Mouse (Mus musculus): Measurements from ENCODE around the gene Sept3. TPM values are rescaled to one million over a fixed set of nuclear protein-coding genes. Genes with fewer than 3 reads are reported as not detected.

Gene Sept3
- polyA plus RNA-seq, 1 experiment from 2014 or later = 14.0 TPM

GRCm38 (mm10) chr15:82277591-82277990 is 2.9 kb downstream of the Sept3 start:
- Histone ChIP-seq H3K36me3 (0 out of 2 replicates have a peak, but pooled peaks cover 3% of the 10 kb centered on the region), H3K27ac (no peak overlapping the region), H3K4me1 (peaks cover 24% of the 10 kb centered on the region), H3K27me3 (ENCODE audit: insufficient read depth, poor library complexity, severe bottlenecking) (peaks cover 59% of the 10 kb centered on the region), H3K4me3 (no peak overlapping the region), H3K9me3 (no peaks in the 10 kb centered on the region)
- no peak for DNase-seq (ENCODE audit: low spot score)
- 59% methylated on average over 5 of the region's 5 CpGs for WGBS

GRCm38 (mm10) chr15:82280638-82281037 is 5.9 kb downstream of the Sept3 start:
- DNase-seq (ENCODE audit: low spot score) = no peak
- no peak overlapping the region for H3K27ac ChIP-seq
- H3K36me3 ChIP-seq = peaks cover 12% of the 10 kb centered on the region; the same call in 1 of the 2 replicates
- H3K27me3 ChIP-seq (ENCODE audit: insufficient read depth, poor library complexity, severe bottlenecking) = peaks cover 29% of the 10 kb centered on the region
- H3K4me3 ChIP-seq = no peak overlapping the region
- WGBS = 45% methylated on average over 4 of the region's 4 CpGs
- H3K4me1 ChIP-seq = peaks cover 9% of the 10 kb centered on the region
- no peaks in the 10 kb centered on the region for H3K9me3 ChIP-seq

GRCm38 (mm10) chr15:82286157-82286556 is 11.5 kb downstream of the Sept3 start:
- Histone ChIP-seq H3K4me1 (0 out of 2 replicates have a peak, but pooled peaks cover 7% of the 10 kb centered on the region), H3K27ac (no peak overlapping the region), H3K9me3 (no peaks in the 10 kb centered on the region), H3K4me3 (no peak overlapping the region), H3K27me3 (ENCODE audit: insufficient read depth, poor library complexity, severe bottlenecking) (no peaks in the 10 kb centered on the region), H3K36me3 (peaks cover 12% of the 10 kb centered on the region; the same call in 1 of the 2 replicates)
- DNase-seq (ENCODE audit: low spot score) = no peak
- WGBS = 50% methylated on average over 12 of the region's 12 CpGs

GRCm38 (mm10) chr15:82290252-82290651 is 15.6 kb downstream of the Sept3 start:
- H3K4me1 ChIP-seq = peaks cover 21% of the 10 kb centered on the region
- H3K27ac ChIP-seq = no peak overlapping the region
- H3K4me3 ChIP-seq = no peak overlapping the region
- H3K36me3 ChIP-seq = no peaks in the 10 kb centered on the region
- no peak for DNase-seq (ENCODE audit: low spot score)
- H3K27me3 ChIP-seq (ENCODE audit: insufficient read depth, poor library complexity, severe bottlenecking) = 0 out of 2 replicates have a peak, but pooled peaks cover 4% of the 10 kb centered on the region
- H3K9me3 ChIP-seq = no peaks in the 10 kb centered on the region
- 85% methylated on average over 7 of the region's 7 CpGs for WGBS

GRCm38 (mm10) chr15:82292851-82293250 is 18.2 kb downstream of the Sept3 start:
- Histone ChIP-seq H3K9me3 (no peaks in the 10 kb centered on the region), H3K27ac (no peak overlapping the region), H3K36me3 (no peaks in the 10 kb centered on the region), H3K27me3 (ENCODE audit: insufficient read depth, poor library complexity, severe bottlenecking) (0 out of 2 replicates have a peak, but pooled peaks cover 4% of the 10 kb centered on the region), H3K4me3 (peak overlapping the region; percentile 42), H3K4me1 (peaks cover 14% of the 10 kb centered on the region)
- no peak for DNase-seq (ENCODE audit: low spot score)
- WGBS = 15% methylated on average over 5 of the region's 5 CpGs

GRCm38 (mm10) chr15:82293271-82293711 is 18.6 kb downstream of the Sept3 start:
- 12% methylated on average over 7 of the region's 7 CpGs for WGBS
- Histone ChIP-seq H3K27ac (no peak overlapping the region), H3K4me1 (peaks cover 14% of the 10 kb centered on the region), H3K9me3 (no peaks in the 10 kb centered on the region), H3K4me3 (peak overlapping the region; percentile 42), H3K27me3 (ENCODE audit: insufficient read depth, poor library complexity, severe bottlenecking) (0 out of 2 replicates have a peak, but pooled peaks cover 4% of the 10 kb centered on the region), H3K36me3 (no peaks in the 10 kb centered on the region)
- DNase-seq (ENCODE audit: low spot score) = no peak

GRCm38 (mm10) chr15:82294059-82294458 is 19.4 kb downstream of the Sept3 start:
- no peak for DNase-seq (ENCODE audit: low spot score)
- Histone ChIP-seq H3K4me3 (no peak overlapping the region), H3K27me3 (ENCODE audit: insufficient read depth, poor library complexity, severe bottlenecking) (peaks cover 9% of the 10 kb centered on the region), H3K27ac (no peak overlapping the region), H3K9me3 (peaks cover 3% of the 10 kb centered on the region; the same call in 1 of the 2 replicates), H3K4me1 (peaks cover 19% of the 10 kb centered on the region), H3K36me3 (no peaks in the 10 kb centered on the region)
- 51% methylated on average over 8 of the region's 8 CpGs for WGBS

GRCm38 (mm10) chr15:82298764-82299561 is 24.3 kb downstream of the Sept3 start, which contains the start of gene Wbp2nl:
Wbp2nl (plus strand) TSS chr15:82298954.
- H3K9me3 ChIP-seq = peaks cover 3% of the 10 kb centered on the region; the same call in 1 of the 2 replicates
- peaks cover 9% of the 10 kb centered on the region for H3K4me1 ChIP-seq
- peaks cover 12% of the 10 kb centered on the region for H3K27me3 ChIP-seq (ENCODE audit: insufficient read depth, poor library complexity, severe bottlenecking)
- H3K27ac ChIP-seq = 0 out of 2 replicates have a peak within 1 kb of the TSS, but pooled peaks have one; percentile 24
- no peaks in the 10 kb centered on the region for H3K36me3 ChIP-seq
- H3K4me3 ChIP-seq = peak within 1 kb of the TSS; percentile 38
- WGBS = 48% methylated on average over 39 of the region's 39 CpGs
- no peak for DNase-seq (ENCODE audit: low spot score)

GRCm38 (mm10) chr15:82307107-82307506 is 32.4 kb downstream of the Sept3 start:
- WGBS = 70% methylated on average over 3 of the region's 3 CpGs
- Histone ChIP-seq H3K27ac (no peak overlapping the region), H3K4me3 (no peak overlapping the region), H3K27me3 (ENCODE audit: insufficient read depth, poor library complexity, severe bottlenecking) (no peaks in the 10 kb centered on the region), H3K36me3 (no peaks in the 10 kb centered on the region), H3K9me3 (no peaks in the 10 kb centered on the region), H3K4me1 (no peaks in the 10 kb centered on the region)
- no peak for DNase-seq (ENCODE audit: low spot score)

GRCm38 (mm10) chr15:82308416-82308815 is 33.7 kb downstream of the Sept3 start:
- no peaks in the 10 kb centered on the region for H3K9me3 ChIP-seq
- no peak overlapping the region for H3K4me3 ChIP-seq
- no peaks in the 10 kb centered on the region for H3K36me3 ChIP-seq
- WGBS = 74% methylated on average over 3 of the region's 3 CpGs
- no peaks in the 10 kb centered on the region for H3K27me3 ChIP-seq (ENCODE audit: insufficient read depth, poor library complexity, severe bottlenecking)
- H3K4me1 ChIP-seq = no peaks in the 10 kb centered on the region
- H3K27ac ChIP-seq = no peak overlapping the region
- no peak for DNase-seq (ENCODE audit: low spot score)

- DNase-seq (ENCODE audit: low spot score) = no peak
- Histone ChIP-seq H3K27ac (no peak overlapping the region), H3K4me1 (no peaks in the 10 kb centered on the region), H3K36me3 (no peaks in the 10 kb centered on the region), H3K9me3 (no peaks in the 10 kb centered on the region), H3K4me3 (no peak overlapping the region), H3K27me3 (ENCODE audit: insufficient read depth, poor library complexity, severe bottlenecking) (no peaks in the 10 kb centered on the region)
- WGBS = 81% methylated on average over 6 of the region's 6 CpGs
Observed at GRCm38 (mm10) chr15:82317839-82318238, 43.1 kb downstream of the Sept3 start.

GRCm38 (mm10) chr15:82319613-82320012 is 44.9 kb downstream of the Sept3 start:
- no peaks in the 10 kb centered on the region for H3K9me3 ChIP-seq
- no peaks in the 10 kb centered on the region for H3K4me1 ChIP-seq
- DNase-seq (ENCODE audit: low spot score) = no peak
- H3K36me3 ChIP-seq = no peaks in the 10 kb centered on the region
- H3K4me3 ChIP-seq = no peak overlapping the region
- no peaks in the 10 kb centered on the region for H3K27me3 ChIP-seq (ENCODE audit: insufficient read depth, poor library complexity, severe bottlenecking)
- 74% methylated on average over 1 of the region's 1 CpGs for whole genome bisulfite sequencing
- H3K27ac ChIP-seq = no peak overlapping the region

GRCm38 (mm10) chr15:82322195-82322594 is 47.5 kb downstream of the Sept3 start:
- H3K36me3 ChIP-seq = no peaks in the 10 kb centered on the region
- no peak overlapping the region for H3K4me3 ChIP-seq
- no peaks in the 10 kb centered on the region for H3K4me1 ChIP-seq
- WGBS = 78% methylated on average over 8 of the region's 8 CpGs
- no peak overlapping the region for H3K27ac ChIP-seq
- DNase-seq (ENCODE audit: low spot score) = no peak
- H3K27me3 ChIP-seq (ENCODE audit: insufficient read depth, poor library complexity, severe bottlenecking) = no peaks in the 10 kb centered on the region
- H3K9me3 ChIP-seq = no peaks in the 10 kb centered on the region
